Mouse (Mus musculus) neutrophil, adult 5-6 weeks (primary cell): Measurements from ENCODE around the gene Vmn1r113. TPM values are rescaled to one million over a fixed set of nuclear protein-coding genes. Genes with fewer than 3 reads are reported as not detected.
"Not testable (repeated sequence)": the region's sequence is repeated elsewhere in the genome, so short reads cannot be mapped to it uniquely, and the experiment has no call there.

ENCODE experiments used
- ATAC-seq: fragments of 151-379, 151-347 bp; 2 replicates; pipeline ENCODE4 v1.8.0; 2017; ENCODE audit warnings: mild to moderate bottlenecking, moderate TSS enrichment; ENCODE audit not compliant: insufficient number of reproducible peaks, poor library complexity, low FRiP score, severe bottlenecking; ENCODE audit errors: extremely low read depth
- total RNA-seq: library from RNA; stranded (forward); fragments of 200-1000 nt; gene quantifications from 2 replicates; pipeline ENCODE4 v1.2.3, GENCODE M21; 2017

Vmn1r113 gene
- total RNA-seq = not detected in 2 replicates

- not testable (repeated sequence) for ATAC-seq
Observed at GRCm38 (mm10) chr7:20786985-20787384, at the start of gene Vmn1r113. Gene Vmn1r113, plus strand, starts transcription at chr7:20787285.

- ATAC-seq = not testable (repeated sequence)
Observed at GRCm38 (mm10) chr7:20770885-20771284, 16.2 kb upstream of the Vmn1r113 start, which contains the start of gene Vmn1r112. Gene Vmn1r112, plus strand, starts transcription at chr7:20771185.

DNA sequence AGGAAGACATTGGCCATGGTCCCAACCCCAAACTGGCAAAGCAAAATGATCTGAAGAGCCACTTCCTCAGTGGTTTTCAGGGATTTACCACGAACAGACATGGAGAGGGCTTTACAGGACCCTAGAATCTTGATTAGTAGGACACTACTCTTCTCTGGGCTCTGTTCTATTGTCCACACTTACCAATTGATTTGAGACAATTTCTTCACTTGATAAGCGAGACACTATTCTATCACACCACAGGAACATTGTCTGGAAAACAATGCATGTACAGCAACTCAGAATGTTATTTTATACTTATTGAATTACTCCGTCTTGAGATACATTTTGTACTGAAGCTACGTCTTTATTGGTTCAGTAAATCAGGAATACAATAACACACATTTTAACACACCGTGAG, 25.0 kb downstream of the Vmn1r113 start, which contains the start of gene Vmn1r114:
TSS of gene Vmn1r114 (minus strand) at position 101 of the 400 bp plus-strand sequence.
- not testable (repeated sequence) for ATAC-seq

Other genes with a start within 250 kb of the Vmn1r113 start
- gene Gm5726, start 241.5 kb upstream of the Vmn1r113 start, total RNA-seq = not detected in 2 replicates
- not detected in 2 replicates for gene Gm4141, start 211.0 kb upstream of the Vmn1r113 start, total RNA-seq
- gene Gm4513, start 188.3 kb upstream of the Vmn1r113 start, total RNA-seq = not detected in 2 replicates
- gene Vmn1r107, start 118.4 kb upstream of the Vmn1r113 start, total RNA-seq = not detected in 2 replicates
- not detected in 2 replicates for gene Vmn1r111, start 84.1 kb upstream of the Vmn1r113 start, total RNA-seq
- not detected in 2 replicates for gene Gm10668, start 56.7 kb upstream of the Vmn1r113 start, total RNA-seq
- gene Vmn1r112, start 16.1 kb upstream of the Vmn1r113 start, total RNA-seq = not detected in 2 replicates
- not detected in 2 replicates for gene Vmn1r114, start 24.9 kb downstream of the Vmn1r113 start, total RNA-seq
- gene Vmn1r115, start 57.7 kb downstream of the Vmn1r113 start, total RNA-seq = not detected in 2 replicates
- gene Vmn1r116, start 85.0 kb downstream of the Vmn1r113 start, total RNA-seq = not detected in 2 replicates
- gene Vmn1r117, start 96.8 kb downstream of the Vmn1r113 start, total RNA-seq = not detected in 2 replicates
- not detected in 2 replicates for gene Vmn1r118, start 125.1 kb downstream of the Vmn1r113 start, total RNA-seq
- gene Vmn1r119, start 225.2 kb downstream of the Vmn1r113 start, total RNA-seq = not detected in 2 replicates